Comparison of ENCODE assay signal across 9 mouse cellular contexts in the genomic region with DNA sequence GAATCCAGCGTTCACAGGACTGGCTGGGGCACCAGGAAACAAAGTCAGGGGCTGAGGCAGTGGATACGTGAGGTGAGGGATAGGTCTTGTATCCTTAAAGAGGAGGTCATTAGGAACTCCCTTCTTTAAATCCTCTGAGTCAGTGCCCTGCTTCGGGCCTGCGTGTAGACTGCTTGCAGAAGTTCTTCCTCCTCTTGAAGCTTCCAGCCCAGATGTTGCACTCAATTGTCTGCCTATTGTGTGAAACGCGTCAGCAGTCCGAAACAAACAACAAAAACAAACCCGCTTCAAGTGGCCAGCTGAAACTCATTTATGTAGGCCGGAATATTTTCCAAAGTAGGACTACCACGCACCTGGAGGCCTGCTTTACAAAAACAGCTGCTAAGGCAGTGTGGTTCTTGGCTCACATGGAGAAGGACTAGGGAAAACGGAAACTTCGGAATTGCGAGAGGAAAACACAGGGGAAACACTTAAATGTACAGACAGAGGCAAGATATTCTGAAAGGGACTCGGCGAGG. TPM values are rescaled to one million over a fixed set of nuclear protein-coding genes. Genes with fewer than 3 reads are reported as not detected.
A peak's percentile ranks its signal among the peaks of the same experiment; 100 is the strongest.
DNase-seq lines count a peak whose midpoint lies in the region; ATAC-seq lines count a peak whose summit lies in the region.
"Had no signal": no experiment of that assay in that cellular context is flagged by ENCODE, and none has a peak within 500 bp of the region (broad histone marks: within the 10 kb centered on the region; RNA-seq: fewer than 3 reads in every experiment).

No protein-coding gene starts in this region.

- 12% methylated on average over 15 of the region's 15 CpGs for WGBS in forebrain, embryonic 11.5 days
- WGBS in intestine, embryonic 16.5 days: 32% methylated on average over 15 of the region's 15 CpGs
- WGBS in neural tube, embryonic 12.5 days: 12% methylated on average over 15 of the region's 15 CpGs

- DNase-seq in kidney, postnatal 14 days: peak; percentile 3
- DNase-seq in kidney, postnatal 4 days: no peak
- DNase-seq in forebrain, embryonic 11.5 days (ENCODE audit: low spot score): no peak
- DNase-seq in urinary bladder, adult 18-20 months (ENCODE audit: low spot score in 2 of 2): no peak
- no peak for DNase-seq in Muller cell, postnatal 12 days (ENCODE audit: inconsistent ontology term)

- H3K27me3 ChIP-seq in forebrain, embryonic 11.5 days (ENCODE audit: control insufficient read depth, insufficient read depth, low read length): no peaks in the 10 kb centered on the region
- no peaks in the 10 kb centered on the region for H3K27me3 ChIP-seq in intestine, embryonic 16.5 days (replicated peaks; ENCODE audit: control insufficient read depth, insufficient read depth, low read length)
- H3K27me3 ChIP-seq in neural tube, embryonic 12.5 days (replicated peaks): no peaks in the 10 kb centered on the region

- no peaks in the 10 kb centered on the region for H3K36me3 ChIP-seq in forebrain, embryonic 11.5 days (ENCODE audit: control insufficient read depth, insufficient read depth, low read length)
- H3K36me3 ChIP-seq in intestine, embryonic 16.5 days (ENCODE audit: control insufficient read depth, insufficient read depth, low read length): no peaks in the 10 kb centered on the region
- H3K36me3 ChIP-seq in neural tube, embryonic 12.5 days: no peaks in the 10 kb centered on the region

- H3K27ac ChIP-seq in forebrain, embryonic 11.5 days (ENCODE audit: low read depth, low read length): 0 out of 2 replicates have a peak overlapping the region, but pooled peaks have one; percentile 18
- H3K27ac ChIP-seq in intestine, embryonic 16.5 days (ENCODE audit: low read length): no peak overlapping the region
- H3K27ac ChIP-seq in neural tube, embryonic 12.5 days: peak overlapping the region; percentile 62; the same call in 1 of the 2 replicates

- H3K9me3 ChIP-seq in forebrain, embryonic 11.5 days (ENCODE audit: control insufficient read depth, low read length): no peaks in the 10 kb centered on the region
- no peaks in the 10 kb centered on the region for H3K9me3 ChIP-seq in intestine, embryonic 16.5 days (ENCODE audit: control insufficient read depth, low read length)
- no peaks in the 10 kb centered on the region for H3K9me3 ChIP-seq in neural tube, embryonic 12.5 days

- peak overlapping the region; percentile 20 for H3K9ac ChIP-seq in forebrain, embryonic 11.5 days (ENCODE audit: low read length)
- H3K9ac ChIP-seq in intestine, embryonic 16.5 days (ENCODE audit: low read depth, low read length): no peak overlapping the region
- no peak overlapping the region for H3K9ac ChIP-seq in neural tube, embryonic 12.5 days

- peaks cover 10% of the 10 kb centered on the region for H3K4me1 ChIP-seq in forebrain, embryonic 11.5 days (replicated peaks; ENCODE audit: control insufficient read depth, insufficient read depth, low read length)
- 0 out of 2 replicates have a peak, but pooled peaks cover 5% of the 10 kb centered on the region for H3K4me1 ChIP-seq in intestine, embryonic 16.5 days (ENCODE audit: control insufficient read depth, insufficient read depth, low read length)
- H3K4me1 ChIP-seq in neural tube, embryonic 12.5 days: peaks cover 16% of the 10 kb centered on the region; the same call in 1 of the 2 replicates

- ATAC-seq in forebrain, embryonic 11.5 days (replicated peaks; ENCODE audit: low FRiP score): no peak
- peak; percentile 33 for ATAC-seq in intestine, embryonic 16.5 days
- peak; percentile 8; the same call in 1 of the 2 replicates for ATAC-seq in neural tube, embryonic 12.5 days (ENCODE audit: low FRiP score, low read depth)
- ATAC-seq in CD4-positive, CD25-positive, alpha-beta regulatory T cell, adult 4 months: no peak

- H3K4me2 ChIP-seq in forebrain, embryonic 11.5 days (ENCODE audit: low read depth, low read length, severe bottlenecking): peak overlapping the region; percentile 48
- H3K4me2 ChIP-seq in intestine, embryonic 16.5 days (ENCODE audit: low read depth, low read length): peak overlapping the region; percentile 37
- peak overlapping the region; percentile 66 for H3K4me2 ChIP-seq in neural tube, embryonic 12.5 days (replicated peaks)

- H3K4me3 ChIP-seq in forebrain, embryonic 11.5 days (ENCODE audit: low read depth, low read length): peak overlapping the region; percentile 25
- peak overlapping the region; percentile 15 for H3K4me3 ChIP-seq in intestine, embryonic 16.5 days (ENCODE audit: low read length)
- peak overlapping the region; percentile 27; the same call in 1 of the 2 replicates for H3K4me3 ChIP-seq in neural tube, embryonic 12.5 days
- H3K4me3 ChIP-seq: erythroblast, embryonic 14.5 days had no signal

RNA-seq across cellular contexts. Expression of gene Dars, which starts 55.6 kb away (rescaled TPM):
- 116 and 130 TPM in 2 replicates for polyA plus RNA-seq in forebrain, embryonic 11.5 days (2014; fragmentation: Nextera tagmentation; extraction: Ambion mirVana)
- polyA plus RNA-seq in intestine, embryonic 16.5 days (2015; fragmentation: Nextera tagmentation; extraction: Ambion mirVana): 178 TPM in 2 replicates
- polyA plus RNA-seq in neural tube, embryonic 12.5 days (2016; fragmentation: Nextera tagmentation; extraction: Ambion mirVana): 179 and 185 TPM in 2 replicates
- polyA plus RNA-seq in CD4-positive, CD25-positive, alpha-beta regulatory T cell, adult 4 months (2017; shearing (Covaris generic)): 100 to 1,000 TPM; 150 to 165 TPM

Comparison
In these comparisons a context has a peak if more than half of its experiments do, and no peak if none do; other contexts are left out.
1. ATAC-seq: peak in intestine, embryonic 16.5 days (single experiment) and neural tube, embryonic 12.5 days (single experiment); none in forebrain, embryonic 11.5 days (single experiment) and CD4-positive, CD25-positive, alpha-beta regulatory T cell, adult 4 months (single experiment).
2. Peak in every context shown above with its lines, with median percentiles within 50 percentile points of each other: H3K4me2 ChIP-seq and H3K4me3 ChIP-seq.